Mouse (Mus musculus) ES-E14 (cell line): ENCODE measurements at regions not wholly inside any gene's neighbourhood (a gene's known extent, or its start where the extent isn't known, plus 50 kb on each side); places are given as distances from the start of the nearest gene placed in this dataset.

Experiments
- DNase-seq: peaks from one replicate; pipeline ENCODE4 v3.0.0-alpha.2; 2013; ENCODE audit warnings: low read depth, low spot score
- H3K27ac ChIP-seq: 2 replicates; pipeline ENCODE4 v1.5.1; 2012; ENCODE audit warnings: low read depth, mild to moderate bottlenecking, low read length, moderate library complexity, mixed read lengths; ENCODE audit not compliant: poor library complexity, insufficient read depth, severe bottlenecking
- H3K36me3 ChIP-seq: 2 replicates; pipeline ENCODE4 v1.6.1; 2012; ENCODE audit warnings: mild to moderate bottlenecking, low read length, moderate library complexity, mixed read lengths; ENCODE audit not compliant: control insufficient read depth, poor library complexity, insufficient read depth, severe bottlenecking
- H3K4me1 ChIP-seq, 2 experiments: fragments of 150-350 bp in 1 of 2; sonication (generic) in 1 of 2; 2 replicates each; pipeline ENCODE4 v1.6.1; 2012; ENCODE audit warnings: low read length in 2 of 2, mild to moderate bottlenecking in 1 of 2, mixed read lengths in 1 of 2; ENCODE audit not compliant: control insufficient read depth in 2 of 2, insufficient read depth in 2 of 2, poor library complexity in 1 of 2
- H3K4me3 ChIP-seq, 2 experiments: fragments of 150-350 bp in 1 of 2; sonication (generic) in 1 of 2; 2 replicates each; pipeline ENCODE4 v1.5.1; 2012; ENCODE audit warnings: low read length in 2 of 2, low read depth in 1 of 2, mild to moderate bottlenecking in 1 of 2, mixed read lengths in 1 of 2; ENCODE audit not compliant: insufficient read depth in 1 of 2, poor library complexity in 1 of 2, severe bottlenecking in 1 of 2
- H3K9ac ChIP-seq: 2 replicates; pipeline ENCODE4 v1.6.1; 2012; ENCODE audit warnings: low read depth, mild to moderate bottlenecking, low read length, mixed read lengths; ENCODE audit not compliant: poor library complexity, insufficient read depth, severe bottlenecking
- H3K9me3 ChIP-seq: fragments of 150-350 bp; sonication (generic); 2 replicates; pipeline ENCODE4 v1.6.1; 2012; ENCODE audit warnings: low read depth, mild to moderate bottlenecking, low read length; ENCODE audit not compliant: control insufficient read depth, insufficient read depth
- CHD2 ChIP-seq: IDR thresholded peaks from 2 replicates; pipeline ENCODE4 v1.6.1; 2014; ENCODE audit warnings: mild to moderate bottlenecking, low read depth, low read length, inconsistent platforms
- HCFC1 ChIP-seq: IDR thresholded peaks from 2 replicates; pipeline ENCODE4 v1.6.1; 2012; ENCODE audit warnings: low read length, inconsistent platforms, borderline replicate concordance; ENCODE audit not compliant: insufficient read depth
- MAFK ChIP-seq: IDR thresholded peaks from 2 replicates; pipeline ENCODE4 v1.6.1; 2014; ENCODE audit warnings: mild to moderate bottlenecking, low read depth, low read length, inconsistent platforms; ENCODE audit not compliant: insufficient read depth
- ZC3H11A ChIP-seq: IDR thresholded peaks from 2 replicates; pipeline ENCODE4 v1.6.1; 2012; ENCODE audit warnings: low read depth, mild to moderate bottlenecking, inconsistent platforms, low read length, borderline replicate concordance
- ZNF384 ChIP-seq: IDR thresholded peaks from 2 replicates; pipeline ENCODE4 v1.6.1; 2012; ENCODE audit warnings: low read depth, low read length, inconsistent platforms
- in situ Hi-C, 2 experiments: fragments of 600-800 bp; cut with MboI; formaldehyde crosslinking; loops; one replicate each; pipeline ENCODE4 v1.15.1; 2025; ENCODE audit warnings: low sequenced_read_pairs in 2 of 2, inconsistent platforms in 1 of 2; ENCODE audit not compliant: unreplicated experiment in 2 of 2

DNA sequence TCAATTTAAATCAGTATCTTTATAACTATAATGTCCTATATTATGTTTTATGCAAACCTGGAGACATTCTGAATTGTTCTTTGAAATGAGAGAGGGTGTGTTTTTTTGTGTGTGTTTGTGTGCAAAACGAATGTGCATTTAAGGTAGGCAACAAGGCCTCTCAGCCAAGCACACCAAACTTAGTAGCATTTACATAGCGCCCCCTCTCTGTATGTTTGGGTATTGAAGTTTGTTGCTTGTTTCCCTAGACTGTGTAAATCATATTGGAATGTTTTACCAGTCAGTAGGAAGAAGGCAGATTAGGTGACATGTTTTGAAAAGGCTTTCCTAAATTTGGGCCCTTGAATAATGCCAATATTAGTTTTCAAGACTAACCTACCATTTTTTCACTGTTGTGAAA is 84.1 kb upstream of the Cabcoco1 start:
- DNase-seq: peak; percentile 17
- no peak overlapping the region for H3K4me3 ChIP-seq
- in situ Hi-C loops: no loop called here

GRCm38 (mm10) chr10:68629486-68629885 is 87.8 kb upstream of the Cabcoco1 start:
- Histone ChIP-seq H3K27ac (no peak overlapping the region), H3K4me1 (no peaks in the 10 kb centered on the region), H3K9me3 (no peaks in the 10 kb centered on the region), H3K36me3 (no peaks in the 10 kb centered on the region), H3K9ac (no peak overlapping the region), H3K4me3 (no peak overlapping the region)
- no peak for TF ChIP-seq ZNF384
- TF ChIP-seq CHD2: no peak
- no peak for TF ChIP-seq MAFK
- no peak for TF ChIP-seq HCFC1
- TF ChIP-seq ZC3H11A: no peak
- in situ Hi-C loops: no loop called here
- no peak for DNase-seq

More for the DNA sequence above, 84.1 kb upstream of the Cabcoco1 start:
- H3K4me1 ChIP-seq: no peaks in the 10 kb centered on the region
- H3K9ac ChIP-seq: no peak overlapping the region
- no peak for TF ChIP-seq CHD2
- TF ChIP-seq MAFK: no peak
- no peak for TF ChIP-seq ZC3H11A
- TF ChIP-seq ZNF384: no peak
- TF ChIP-seq HCFC1: no peak
- H3K27ac ChIP-seq: no peak overlapping the region
- no peaks in the 10 kb centered on the region for H3K36me3 ChIP-seq
- H3K9me3 ChIP-seq: no peaks in the 10 kb centered on the region

GRCm38 (mm10) chr10:68633180-68633579 is 90.3 kb upstream of the Tmem26 start:
- no peaks in the 10 kb centered on the region for H3K9me3 ChIP-seq
- DNase-seq: no peak
- TF ChIP-seq HCFC1 (no peak), ZC3H11A (no peak), MAFK (no peak), ZNF384 (no peak), CHD2 (no peak)
- H3K27ac ChIP-seq: no peak overlapping the region
- H3K4me3 ChIP-seq: no peak overlapping the region
- no peaks in the 10 kb centered on the region for H3K36me3 ChIP-seq
- in situ Hi-C loops: no loop called here
- H3K9ac ChIP-seq: no peak overlapping the region
- no peaks in the 10 kb centered on the region for H3K4me1 ChIP-seq

GRCm38 (mm10) chr10:68652700-68653099 is 70.7 kb upstream of the Tmem26 start:
- TF ChIP-seq HCFC1: no peak
- TF ChIP-seq CHD2: no peak
- TF ChIP-seq ZNF384: no peak
- TF ChIP-seq ZC3H11A: no peak
- no peak for TF ChIP-seq MAFK
- in situ Hi-C loops: no loop called here

GRCm38 (mm10) chr10:68655491-68655890 is 68.0 kb upstream of the Tmem26 start:
- H3K9me3 ChIP-seq: no peaks in the 10 kb centered on the region
- H3K4me1 ChIP-seq: no peaks in the 10 kb centered on the region
- DNase-seq: no peak
- TF ChIP-seq CHD2: no peak
- no peak for TF ChIP-seq HCFC1
- TF ChIP-seq ZNF384: no peak
- no peak for TF ChIP-seq ZC3H11A
- TF ChIP-seq MAFK: no peak
- H3K4me3 ChIP-seq: no peak overlapping the region
- in situ Hi-C loops: no loop called here
- no peaks in the 10 kb centered on the region for H3K36me3 ChIP-seq
- no peak overlapping the region for H3K9ac ChIP-seq
- no peak overlapping the region for H3K27ac ChIP-seq

More at GRCm38 (mm10) chr10:68652700-68653099, 70.7 kb upstream of the Tmem26 start:
- Histone ChIP-seq H3K9ac (no peak overlapping the region), H3K36me3 (no peaks in the 10 kb centered on the region), H3K27ac (no peak overlapping the region), H3K4me3 (no peak overlapping the region), H3K4me1 (no peaks in the 10 kb centered on the region), H3K9me3 (no peaks in the 10 kb centered on the region)
- DNase-seq: no peak
